Mouse (Mus musculus) midbrain, embryonic 10.5 days (tissue): ENCODE measurements around the gene AI854703. TPM values are rescaled to one million over a fixed set of nuclear protein-coding genes. Genes with fewer than 3 reads are reported as not detected.

Source experiments
- DNase-seq: peaks from one replicate; pipeline ENCODE4 v3.0.0-alpha.2; 2017; ENCODE audit warnings: low spot score
- H3K27ac ChIP-seq: fragments of 300-500 bp; sonication (generic); replicated peaks from 2 replicates; pipeline ENCODE4 v1.5.1; 2016; ENCODE audit warnings: mild to moderate bottlenecking
- H3K27me3 ChIP-seq: fragments of 300-500 bp; sonication (generic); 2 replicates; pipeline ENCODE4 v1.6.1; 2016; ENCODE audit warnings: low read depth, mild to moderate bottlenecking; ENCODE audit not compliant: poor library complexity, severe bottlenecking
- H3K36me3 ChIP-seq: fragments of 300-500 bp; sonication (generic); 2 replicates; pipeline ENCODE4 v1.6.1; 2016; ENCODE audit warnings: mild to moderate bottlenecking, moderate library complexity
- H3K4me1 ChIP-seq: fragments of 300-500 bp; sonication (generic); 2 replicates; pipeline ENCODE4 v1.6.1; 2016
- H3K4me3 ChIP-seq: fragments of 300-500 bp; sonication (generic); 2 replicates; pipeline ENCODE4 v1.5.1; 2016; ENCODE audit warnings: mild to moderate bottlenecking, moderate library complexity
- H3K9me3 ChIP-seq: fragments of 300-500 bp; sonication (generic); replicated peaks from 2 replicates; pipeline ENCODE4 v1.6.1; 2016; ENCODE audit warnings: mild to moderate bottlenecking
- WGBS: fragments of 180-500 bp; shearing (Covaris S2); methylation state at CpG from one replicate; pipeline ENCODE4 v1.1.7; 2016; 5-methylcytosine and 5-hydroxymethylcytosine counted together
- polyA plus RNA-seq: library from polyadenylated mRNA; unstranded; fragments of >200 nt; fragmentation: Nextera tagmentation; extraction: Ambion mirVana; gene quantifications from 2 replicates; pipeline ENCODE4 v1.2.1, GENCODE M21; 2016

AI854703 gene
- polyA plus RNA-seq, 1 experiment from 2014 or later: 0.89 TPM

DNA sequence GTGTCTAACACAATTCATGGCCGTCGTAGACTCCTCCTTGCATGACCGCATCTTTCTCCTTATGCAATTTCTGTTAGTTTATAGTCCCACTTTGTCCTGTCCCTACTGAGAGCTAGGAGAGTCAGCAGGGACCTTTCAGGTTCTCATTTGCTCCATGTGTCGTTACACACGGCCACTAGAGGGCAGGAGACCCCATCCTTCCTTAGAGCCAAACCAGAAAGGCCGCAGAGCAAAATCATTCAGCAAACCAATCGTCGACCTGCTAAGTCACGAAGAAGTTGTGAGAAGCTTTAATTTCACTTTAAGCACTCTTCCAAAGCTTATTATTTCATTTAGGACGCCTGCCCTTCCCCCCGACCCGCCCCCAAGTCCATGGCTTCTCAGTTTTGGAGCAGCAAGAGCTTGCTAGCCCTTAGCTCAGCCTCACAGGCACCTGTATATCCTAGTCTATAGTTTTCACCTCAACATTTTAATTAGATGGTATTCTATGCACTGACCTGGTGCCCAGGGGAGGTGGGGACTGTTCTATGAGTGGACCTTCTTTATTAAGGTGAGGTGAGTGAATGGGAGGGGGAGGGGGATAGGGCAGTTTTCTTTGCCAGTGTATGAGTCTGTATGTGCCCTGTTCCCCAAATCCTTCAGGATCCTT lies 19.2 kb downstream of the AI854703 start:
- Histone ChIP-seq H3K4me3 (no peak overlapping the region), H3K27me3 (no peaks in the 10 kb centered on the region; the same call in none of the 2 replicates), H3K36me3 (no peaks in the 10 kb centered on the region), H3K4me1 (no peaks in the 10 kb centered on the region), H3K9me3 (no peaks in the 10 kb centered on the region), H3K27ac (no peak overlapping the region)
- peak; percentile 71 for DNase-seq
- WGBS: 21% methylated on average over 12 of the region's 12 CpGs

DNA sequence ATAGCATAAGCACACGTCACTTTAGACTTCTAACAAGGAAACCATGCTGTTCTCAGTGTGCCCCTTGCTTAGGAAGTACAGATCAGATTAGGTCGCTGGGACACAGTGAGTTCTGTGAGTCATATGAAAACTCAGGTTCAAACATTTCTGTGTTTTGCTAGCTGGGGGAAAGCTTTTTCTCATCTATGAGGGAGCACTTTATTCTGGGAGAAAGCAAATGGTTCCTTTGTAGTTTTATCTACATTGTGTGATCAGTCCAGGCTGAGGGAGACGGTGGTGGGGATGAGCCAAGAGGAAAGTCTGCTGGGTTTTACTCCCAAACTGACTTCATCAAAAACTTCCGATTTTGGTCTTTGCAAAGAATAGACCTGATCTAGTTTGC lies 19.7 kb downstream of the AI854703 start:
- Histone ChIP-seq H3K9me3 (no peaks in the 10 kb centered on the region), H3K4me3 (no peak overlapping the region), H3K27ac (no peak overlapping the region), H3K27me3 (no peaks in the 10 kb centered on the region; the same call in none of the 2 replicates), H3K36me3 (no peaks in the 10 kb centered on the region), H3K4me1 (no peaks in the 10 kb centered on the region)
- DNase-seq: no peak
- WGBS: 89% methylated on average over 4 of the region's 4 CpGs

DNA sequence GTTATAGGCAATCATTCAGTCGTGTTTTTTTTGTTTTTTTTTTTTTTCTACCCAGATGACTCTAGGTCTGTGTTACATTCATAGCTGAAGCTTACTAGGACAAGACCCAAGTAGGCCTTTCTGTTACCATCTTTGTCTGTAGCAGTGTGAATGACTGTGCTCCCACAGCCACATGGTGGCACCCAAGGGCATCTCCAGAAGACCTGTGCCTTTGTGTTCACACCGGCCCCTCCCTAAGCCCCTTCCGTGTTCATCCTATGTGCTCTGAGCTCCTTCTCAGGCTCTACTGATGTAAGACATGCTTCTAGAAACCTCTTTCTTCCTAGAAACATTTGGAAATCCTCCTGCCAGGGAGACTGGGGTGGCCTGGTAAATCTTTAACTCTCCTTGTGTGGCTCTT lies 20.4 kb downstream of the AI854703 start, which contains the start of gene Gimap8:
Gene Gimap8 (plus strand): TSS at position 240 of the 400 bp plus-strand sequence.
- WGBS: 52% methylated on average over 3 of the region's 3 CpGs
- H3K27me3 ChIP-seq: no peaks in the 10 kb centered on the region; the same call in none of the 2 replicates
- H3K4me1 ChIP-seq: no peaks in the 10 kb centered on the region
- H3K9me3 ChIP-seq: no peaks in the 10 kb centered on the region
- no peaks in the 10 kb centered on the region for H3K36me3 ChIP-seq
- no peak within 1 kb of the TSS for H3K27ac ChIP-seq
- no peak within 1 kb of the TSS for H3K4me3 ChIP-seq
- DNase-seq: no peak

DNA sequence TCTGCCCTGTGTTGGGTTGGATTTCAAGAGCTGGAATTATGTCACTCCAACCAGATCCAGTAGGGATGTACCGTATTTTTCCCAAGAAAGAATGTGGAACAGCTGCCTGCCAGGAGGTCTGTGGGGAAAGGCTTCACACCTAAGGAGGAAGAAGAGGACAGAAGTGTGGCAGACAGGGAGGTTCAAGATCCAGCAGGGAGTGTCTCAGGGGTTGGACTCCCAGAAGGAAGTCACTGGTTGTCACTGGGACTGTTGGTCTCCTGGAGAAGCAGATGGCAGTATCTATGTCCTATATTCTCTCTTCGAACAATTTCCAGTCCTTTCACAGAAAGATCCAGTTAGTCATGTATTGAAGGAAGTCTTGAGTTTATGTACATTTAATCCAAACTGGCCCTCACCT lies 21.0 kb downstream of the AI854703 start:
- no peaks in the 10 kb centered on the region for H3K9me3 ChIP-seq
- WGBS: 96% methylated on average over 2 of the region's 2 CpGs
- no peaks in the 10 kb centered on the region for H3K36me3 ChIP-seq
- H3K27ac ChIP-seq: no peak overlapping the region
- no peak for DNase-seq
- H3K4me1 ChIP-seq: no peaks in the 10 kb centered on the region
- no peak overlapping the region for H3K4me3 ChIP-seq
- H3K27me3 ChIP-seq: no peaks in the 10 kb centered on the region; the same call in none of the 2 replicates

DNA sequence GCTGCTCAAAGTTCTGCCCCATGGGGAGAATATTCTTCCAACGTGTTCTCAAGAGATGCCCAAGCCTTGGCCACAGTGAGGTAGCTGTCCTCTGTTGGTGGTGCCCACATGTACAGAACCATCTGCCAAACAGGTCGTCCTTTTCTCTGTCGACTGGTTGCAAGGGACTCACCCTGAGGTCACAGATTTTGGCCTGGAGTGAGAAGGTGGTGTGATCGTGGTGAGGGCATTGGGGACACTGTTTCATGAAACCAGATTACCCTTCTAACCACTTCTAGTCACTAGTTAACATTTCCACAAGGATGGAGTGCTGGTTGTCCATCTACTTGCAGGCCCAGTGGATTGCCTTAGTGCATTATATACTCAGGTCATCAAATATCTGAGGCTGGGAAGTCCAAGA lies 22.2 kb downstream of the AI854703 start:
- H3K27me3 ChIP-seq: no peaks in the 10 kb centered on the region; the same call in none of the 2 replicates
- no peak overlapping the region for H3K4me3 ChIP-seq
- no peak for DNase-seq
- H3K4me1 ChIP-seq: no peaks in the 10 kb centered on the region
- H3K27ac ChIP-seq: no peak overlapping the region
- 88% methylated on average over 4 of the region's 4 CpGs for WGBS
- no peaks in the 10 kb centered on the region for H3K9me3 ChIP-seq
- no peaks in the 10 kb centered on the region for H3K36me3 ChIP-seq

DNA sequence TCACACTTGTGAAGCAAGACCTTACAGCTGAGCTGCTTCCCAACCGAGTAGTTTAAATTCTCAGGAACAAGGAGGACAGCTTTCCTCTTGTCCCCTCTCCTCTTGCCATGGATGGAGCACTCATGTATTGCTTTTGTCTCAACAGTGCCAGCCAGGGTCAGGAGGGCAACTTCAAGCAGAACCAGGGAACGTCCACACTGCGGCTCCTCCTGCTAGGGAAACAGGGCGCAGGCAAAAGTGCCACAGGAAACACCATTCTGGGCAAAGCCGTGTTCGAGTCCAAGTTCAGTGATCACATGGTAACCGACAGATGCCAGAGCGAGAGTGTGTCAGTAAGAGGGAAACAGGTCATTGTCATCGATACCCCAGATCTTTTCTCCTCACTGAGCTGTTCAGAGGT lies 23.5 kb downstream of the AI854703 start:
- no peaks in the 10 kb centered on the region for H3K9me3 ChIP-seq
- H3K4me1 ChIP-seq: no peaks in the 10 kb centered on the region
- H3K27me3 ChIP-seq: no peaks in the 10 kb centered on the region; the same call in 1 of the 2 replicates
- no peak for DNase-seq
- no peak overlapping the region for H3K4me3 ChIP-seq
- H3K27ac ChIP-seq: no peak overlapping the region
- 88% methylated on average over 9 of the region's 9 CpGs for WGBS
- H3K36me3 ChIP-seq: no peaks in the 10 kb centered on the region

DNA sequence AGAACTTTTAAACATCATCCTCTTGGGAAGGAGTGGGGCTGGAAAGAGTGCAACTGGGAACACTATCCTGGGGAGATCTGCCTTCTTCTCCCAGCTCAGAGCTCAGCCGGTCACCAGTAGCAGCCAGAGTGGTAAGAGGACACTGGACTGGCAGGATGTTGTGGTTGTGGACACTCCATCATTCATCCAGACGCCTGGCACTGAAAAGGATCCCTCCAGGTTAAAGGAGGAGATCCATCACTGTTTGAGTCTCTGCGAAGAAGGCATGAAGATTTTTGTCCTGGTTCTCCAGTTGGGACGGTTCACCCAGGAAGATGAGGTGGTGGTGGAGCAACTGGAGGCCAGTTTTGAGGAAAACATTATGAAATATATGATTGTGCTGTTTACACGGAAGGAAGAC lies 32.2 kb downstream of the AI854703 start:
- DNase-seq: no peak
- H3K4me1 ChIP-seq: no peaks in the 10 kb centered on the region
- 86% methylated on average over 5 of the region's 5 CpGs for WGBS
- H3K27me3 ChIP-seq: no peaks in the 10 kb centered on the region
- H3K9me3 ChIP-seq: no peaks in the 10 kb centered on the region
- H3K4me3 ChIP-seq: no peak overlapping the region
- no peaks in the 10 kb centered on the region for H3K36me3 ChIP-seq
- no peak overlapping the region for H3K27ac ChIP-seq

DNA sequence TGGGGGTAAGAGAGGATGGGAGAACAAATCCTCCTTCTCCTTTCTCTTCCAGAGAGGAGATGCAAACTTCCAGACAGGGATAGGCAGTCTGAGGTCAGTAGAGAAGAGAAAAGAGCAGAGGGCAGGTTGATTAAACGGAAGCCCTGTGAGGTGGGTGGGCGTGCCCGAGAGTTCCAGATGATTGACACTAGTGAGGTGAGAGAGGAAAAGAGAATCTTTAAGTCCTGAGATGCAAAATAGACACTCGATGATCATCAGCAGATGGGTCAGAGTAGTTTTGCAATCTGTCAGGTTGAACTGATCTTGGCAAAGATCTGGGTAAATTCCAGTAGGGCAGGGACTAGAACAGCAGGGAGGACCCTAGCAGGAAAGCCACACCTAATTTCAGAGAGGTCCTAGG lies 38.2 kb downstream of the AI854703 start:
- no peak for DNase-seq
- Histone ChIP-seq H3K9me3 (no peaks in the 10 kb centered on the region), H3K4me1 (no peaks in the 10 kb centered on the region), H3K27ac (no peak overlapping the region), H3K36me3 (no peaks in the 10 kb centered on the region), H3K27me3 (no peaks in the 10 kb centered on the region), H3K4me3 (no peak overlapping the region)
- WGBS: 78% methylated on average over 4 of the region's 4 CpGs

DNA sequence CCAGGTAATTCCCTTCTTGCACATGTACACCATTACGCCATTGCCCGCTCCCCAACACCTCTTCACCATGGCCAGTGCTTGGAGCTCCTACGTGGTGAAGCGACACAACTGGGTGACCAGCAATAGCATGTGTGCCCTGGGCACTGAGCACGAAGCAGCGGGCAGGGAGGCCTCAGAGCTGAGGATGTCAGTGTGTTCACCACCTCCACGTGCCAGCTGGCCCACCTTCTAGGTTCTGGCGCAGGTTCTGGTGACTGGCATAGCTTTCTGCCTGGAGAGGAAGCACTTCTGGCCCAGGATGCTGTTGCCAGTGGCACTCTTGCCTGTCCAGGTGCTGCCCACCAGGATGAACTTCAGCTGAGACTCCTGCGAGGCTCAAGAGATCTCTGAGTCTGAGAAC lies 38.9 kb downstream of the AI854703 start:
- WGBS: 94% methylated on average over 9 of the region's 9 CpGs
- Histone ChIP-seq H3K9me3 (no peaks in the 10 kb centered on the region), H3K4me1 (no peaks in the 10 kb centered on the region), H3K36me3 (no peaks in the 10 kb centered on the region), H3K27me3 (no peaks in the 10 kb centered on the region), H3K27ac (no peak overlapping the region), H3K4me3 (no peak overlapping the region)
- no peak for DNase-seq

DNA sequence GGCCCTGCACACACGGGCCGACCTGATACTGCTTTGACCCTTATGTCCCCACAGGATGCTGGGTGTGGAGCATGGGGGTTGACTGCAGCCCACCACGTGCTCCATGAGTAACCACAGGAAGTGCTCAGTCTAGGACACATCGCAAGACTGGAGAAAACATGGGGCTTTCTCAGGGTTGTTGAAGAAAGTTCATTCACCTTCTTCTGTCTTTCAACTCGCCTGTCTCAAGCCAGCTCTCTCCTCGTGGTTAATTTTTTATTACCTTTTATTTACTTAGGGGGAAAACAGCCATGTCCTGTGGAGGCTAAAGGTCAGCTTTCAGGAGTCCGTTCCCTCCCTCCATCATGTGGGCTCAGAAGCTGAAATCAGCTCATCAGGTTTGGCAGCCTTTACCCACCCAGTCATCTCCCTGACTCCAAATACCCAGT lies 39.6 kb downstream of the AI854703 start:
- no peaks in the 10 kb centered on the region for H3K27me3 ChIP-seq
- H3K9me3 ChIP-seq: no peaks in the 10 kb centered on the region
- H3K27ac ChIP-seq: no peak overlapping the region
- H3K4me3 ChIP-seq: no peak overlapping the region
- no peak for DNase-seq
- no peaks in the 10 kb centered on the region for H3K36me3 ChIP-seq
- 70% methylated on average over 7 of the region's 7 CpGs for WGBS
- H3K4me1 ChIP-seq: no peaks in the 10 kb centered on the region

DNA sequence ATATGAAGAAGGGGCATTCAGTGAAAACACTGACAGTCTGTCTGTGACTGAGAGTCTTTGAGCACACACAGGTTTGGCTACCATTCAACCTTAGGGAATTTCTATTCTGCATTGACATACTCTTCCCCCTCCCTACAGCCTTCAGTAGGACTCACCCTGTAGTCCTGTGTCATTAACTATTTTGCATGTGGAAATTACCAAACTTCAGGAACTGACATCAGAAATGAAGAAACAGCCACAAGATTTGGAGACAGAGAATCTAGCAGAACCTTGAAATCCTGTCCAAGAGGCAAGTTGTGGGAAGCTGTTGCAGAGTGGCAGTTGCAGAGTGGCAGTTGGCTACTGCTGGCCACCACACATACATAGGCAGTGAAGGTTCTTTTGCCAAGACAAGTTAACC lies 41.5 kb downstream of the AI854703 start:
- H3K36me3 ChIP-seq: no peaks in the 10 kb centered on the region
- no peak for DNase-seq
- no peak overlapping the region for H3K27ac ChIP-seq
- H3K27me3 ChIP-seq: no peaks in the 10 kb centered on the region
- H3K4me3 ChIP-seq: no peak overlapping the region
- no peaks in the 10 kb centered on the region for H3K4me1 ChIP-seq
- no peaks in the 10 kb centered on the region for H3K9me3 ChIP-seq

DNA sequence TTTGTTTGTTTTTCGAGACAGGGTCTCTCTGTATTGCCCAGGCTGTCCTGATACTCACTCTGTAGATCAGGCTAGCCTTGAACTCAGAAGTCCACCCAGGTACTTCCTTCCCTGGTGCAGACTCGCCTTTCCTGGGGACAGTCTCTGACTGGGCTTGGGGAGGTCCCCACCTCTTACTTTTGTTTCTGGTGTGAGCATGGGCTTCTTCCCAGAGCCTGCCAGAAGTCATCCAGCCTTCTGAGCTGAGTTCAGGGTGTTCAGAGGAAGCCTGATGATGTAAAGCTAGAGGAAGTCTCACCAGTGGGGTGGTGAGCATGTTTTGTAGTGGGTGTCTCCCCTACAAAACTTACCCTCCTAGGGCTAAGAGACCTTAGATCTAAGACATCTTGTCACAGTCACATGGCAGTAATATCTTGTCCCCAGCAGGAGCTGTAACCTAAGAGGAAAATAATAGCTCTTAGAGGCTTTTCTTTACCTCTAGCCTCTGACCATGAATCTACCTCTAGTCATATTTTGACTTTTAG lies 42.9 kb downstream of the AI854703 start:
- WGBS: 79% methylated on average over 2 of the region's 2 CpGs
- DNase-seq: no peak
- H3K27me3 ChIP-seq: no peaks in the 10 kb centered on the region
- no peaks in the 10 kb centered on the region for H3K36me3 ChIP-seq
- no peak overlapping the region for H3K4me3 ChIP-seq
- H3K4me1 ChIP-seq: no peaks in the 10 kb centered on the region
- no peak overlapping the region for H3K27ac ChIP-seq
- no peaks in the 10 kb centered on the region for H3K9me3 ChIP-seq

DNA sequence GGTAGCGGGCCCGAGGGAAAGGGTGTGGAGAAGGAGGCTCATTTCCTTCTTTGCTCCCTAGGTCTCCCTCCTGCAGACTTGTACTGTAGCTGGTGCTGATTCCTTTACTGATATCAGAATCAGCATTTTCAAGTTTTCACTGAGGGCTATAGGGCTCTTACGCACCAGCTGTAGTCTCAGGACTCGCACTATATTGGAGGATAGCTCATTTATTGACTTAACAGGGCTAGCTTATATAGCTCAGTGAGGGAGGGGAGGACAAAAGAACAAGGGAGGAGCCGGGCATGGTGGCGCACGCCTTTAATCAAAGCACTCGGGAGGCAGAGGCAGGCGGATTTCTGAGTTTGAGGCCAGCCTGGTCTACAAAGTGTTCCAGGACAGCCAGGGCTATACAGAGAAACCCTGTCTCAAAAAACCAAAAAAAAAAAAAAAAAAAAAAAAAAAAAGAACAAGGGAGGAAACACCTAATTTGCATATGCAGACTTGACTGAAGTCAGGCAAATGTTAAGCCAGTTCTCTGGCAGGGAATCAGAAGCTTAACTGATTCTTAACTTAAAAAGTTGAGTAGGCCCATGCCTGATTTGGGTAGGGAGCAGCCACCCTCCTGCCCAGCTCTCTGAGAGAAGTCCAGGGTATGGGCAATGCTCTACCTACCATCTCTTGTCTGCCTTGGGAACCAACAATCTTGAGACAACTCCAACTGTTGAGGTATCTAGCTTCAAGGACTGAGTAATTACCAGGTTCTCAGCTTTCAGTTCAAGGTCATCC lies 47.9 kb downstream of the AI854703 start:
- DNase-seq: no peak
- no peaks in the 10 kb centered on the region for H3K27me3 ChIP-seq
- no peaks in the 10 kb centered on the region for H3K9me3 ChIP-seq
- H3K4me3 ChIP-seq: no peak overlapping the region
- H3K4me1 ChIP-seq: peaks cover 11% of the 10 kb centered on the region
- H3K27ac ChIP-seq: no peak overlapping the region
- no peaks in the 10 kb centered on the region for H3K36me3 ChIP-seq
- 95% methylated on average over 9 of the region's 9 CpGs for whole genome bisulfite sequencing
